8 mouse cellular contexts compared by ENCODE assay signal in the genomic region with DNA sequence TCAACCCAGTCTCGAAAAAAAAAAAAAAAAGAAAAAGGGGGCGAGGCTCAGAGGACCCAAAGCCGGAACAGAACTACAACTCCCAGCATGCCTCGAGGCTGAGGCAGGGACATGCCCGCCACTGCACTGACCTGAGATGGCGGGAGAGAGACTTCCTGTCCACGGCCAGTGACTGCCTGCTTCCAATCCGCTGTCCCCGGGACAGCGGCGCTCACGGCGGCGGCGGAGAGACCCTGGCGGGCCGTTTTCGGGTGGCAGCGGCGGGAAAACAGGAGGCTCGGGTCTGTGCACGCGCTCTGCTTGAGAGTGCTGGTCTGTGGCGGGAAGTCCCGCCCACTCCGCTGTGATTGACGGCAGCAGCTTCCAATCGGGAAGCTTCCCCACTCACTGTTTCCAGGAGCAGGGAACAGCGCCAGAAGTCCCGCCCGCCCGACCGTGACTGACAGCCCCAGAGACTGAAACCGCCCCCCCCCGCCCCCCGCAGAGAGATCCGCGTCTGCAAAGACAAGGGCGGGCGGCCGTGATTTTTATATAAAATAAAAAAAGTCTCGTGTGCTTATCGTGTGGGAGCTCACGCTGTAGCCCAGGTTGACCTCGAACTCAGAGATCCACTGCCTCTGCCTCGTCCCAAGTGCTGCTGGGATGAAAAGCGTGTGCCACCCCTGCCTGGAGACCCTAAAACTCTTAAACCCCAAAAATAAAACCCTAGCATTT. TPM values are rescaled to one million over a fixed set of nuclear protein-coding genes. Genes with fewer than 3 reads are reported as not detected.
A peak's percentile ranks its signal among the peaks of the same experiment; 100 is the strongest.
DNase-seq lines count a peak whose midpoint lies in the region; ATAC-seq lines count a peak whose summit lies in the region.

No protein-coding gene starts in this region.

- intact Hi-C loops in gastrocnemius, postnatal 14 days (cut with DNase I; ENCODE audit: low total_unique reads): no loop called here
- intact Hi-C loops in left cerebral cortex, postnatal 10 days (cut with DNase I): no loop called here

- DNase-seq in adrenal gland, adult (ENCODE audit: inconsistent age in 2 of 2, low spot score in 1 of 2): peak; percentile 98 to 100
- DNase-seq in embryo, embryonic 10.5 days (ENCODE audit: low spot score): peak; percentile 95
- DNase-seq in gastrocnemius, postnatal 14 days: peak; percentile 98
- peak; percentile 97 to 99 for DNase-seq in left cerebral cortex, postnatal 10 days (ENCODE audit: extremely low spot score in 1 of 2, low spot score in 2 of 2)
- DNase-seq in right cerebral cortex, postnatal 25 days: peak; percentile 98
- peak; percentile 96 to 98 for DNase-seq in urinary bladder, postnatal 4 days (ENCODE audit: low spot score in 2 of 2)

- ATAC-seq in inflammation-experienced regulatory T-cells, adult 6 months: peak; percentile 93
- peak; percentile 99 for ATAC-seq in megakaryocyte-erythroid progenitor cell, adult 5-6 weeks (replicated peaks; ENCODE audit: low FRiP score, low TSS enrichment, poor library complexity, severe bottlenecking)

RNA-seq across cellular contexts. Expression of gene Pum2, which starts 33.1 kb away (rescaled TPM):
- total RNA-seq in gastrocnemius, postnatal 14 days (2021): 10 to 100 TPM; 63.1 to 66.7 TPM
- polyA plus RNA-seq in inflammation-experienced regulatory T-cells, adult 6 months (2017; shearing (Covaris generic)): 10 to 100 TPM; 60.6 to 67.0 (median 65.5) TPM
- 100 to 1,000 TPM; 149 to 193 TPM for total RNA-seq in left cerebral cortex, postnatal 10 days (2021)
- total RNA-seq in megakaryocyte-erythroid progenitor cell, adult 5-6 weeks (2014; fragmentation: Nextera tagmentation): 111 and 154 TPM in 2 replicates
- total RNA-seq in megakaryocyte-erythroid progenitor cell, adult 5-6 weeks (2017): 109 and 153 TPM in 2 replicates

RNA-seq across cellular contexts. Expression of gene Slc7a15, which starts 42.0 kb away (rescaled TPM):
- total RNA-seq in gastrocnemius, postnatal 14 days (2021): not detected
- not detected for polyA plus RNA-seq in inflammation-experienced regulatory T-cells, adult 6 months (2017; shearing (Covaris generic))
- total RNA-seq in left cerebral cortex, postnatal 10 days (2021): not detected
- total RNA-seq in megakaryocyte-erythroid progenitor cell, adult 5-6 weeks (2014; fragmentation: Nextera tagmentation): not detected in 2 replicates
- not detected in 2 replicates for total RNA-seq in megakaryocyte-erythroid progenitor cell, adult 5-6 weeks (2017)

Comparison
In these comparisons a context has a peak if more than half of its experiments do, and no peak if none do; other contexts are left out.
1. Peak in every context shown above with its lines: DNase-seq and ATAC-seq.